Mouse (Mus musculus) CH12.LX (cell line): ENCODE data around the gene Tekt4. TPM values are rescaled to one million over a fixed set of nuclear protein-coding genes. Genes with fewer than 3 reads are reported as not detected.

Experiments
- polyA plus RNA-seq: library from polyadenylated mRNA; unstranded; fragments of >175 nt; gene quantifications from 2 replicates; pipeline ENCODE4 v1.2.1, GENCODE M21; 2012; ENCODE audit warnings: low read depth; ENCODE audit not compliant: insufficient read length
- total RNA-seq, 2 experiments: library from RNA; depleted of rRNA; stranded (reverse); fragments of 300-350 nt in 1 of 2; fragments of >200 nt in 1 of 2; gene quantifications; 2 replicates each; pipeline ENCODE4 v1.2.3; 2012 to 2014

Tekt4 gene
- total and polyA plus RNA-seq, 3 experiments = not detected

Other genes starting within 250 kb of the Tekt4 start
- 24.0 and 27.0 TPM in 2 replicates for gene Gnptg, start 214.5 kb upstream of the Tekt4 start, total RNA-seq (2012; rRNA removed)
- gene Gnptg, start 214.5 kb upstream of the Tekt4 start, total RNA-seq (2014; rRNA removed) = 20.7 and 22.1 TPM in 2 replicates
- gene Gnptg, start 214.5 kb upstream of the Tekt4 start, polyA plus RNA-seq = 24.5 and 28.0 TPM in 2 replicates
- 38.7 and 40.0 TPM in 2 replicates for gene Tsr3, start 214.4 kb upstream of the Tekt4 start, total RNA-seq (2012; rRNA removed)
- gene Tsr3, start 214.4 kb upstream of the Tekt4 start, total RNA-seq (2014; rRNA removed) = 38.3 and 40.8 TPM in 2 replicates
- gene Tsr3, start 214.4 kb upstream of the Tekt4 start, polyA plus RNA-seq = 42.3 and 52.8 TPM in 2 replicates
- 0.08 and 0.21 TPM in 2 replicates for gene Baiap3, start 198.3 kb upstream of the Tekt4 start, total RNA-seq (2012; rRNA removed)
- not detected in 2 replicates for gene Baiap3, start 198.3 kb upstream of the Tekt4 start, total RNA-seq (2014; rRNA removed)
- gene Baiap3, start 198.3 kb upstream of the Tekt4 start, polyA plus RNA-seq = 0.19 and 0.25 TPM in 2 replicates
- gene Ube2i, start 180.0 kb upstream of the Tekt4 start, total RNA-seq (2012; rRNA removed) = 356 and 455 TPM in 2 replicates
- gene Ube2i, start 180.0 kb upstream of the Tekt4 start, total RNA-seq (2014; rRNA removed) = 731 and 764 TPM in 2 replicates
- gene Ube2i, start 180.0 kb upstream of the Tekt4 start, polyA plus RNA-seq = 417 and 578 TPM in 2 replicates
- gene Prss34, start 156.2 kb upstream of the Tekt4 start, total RNA-seq (2012; rRNA removed) = 0.34 TPM in 1 of 2 replicates, not detected in the other
- gene Prss34, start 156.2 kb upstream of the Tekt4 start, total RNA-seq (2014; rRNA removed) = not detected in 2 replicates
- gene Prss34, start 156.2 kb upstream of the Tekt4 start, polyA plus RNA-seq = not detected in 2 replicates
- not detected in 2 replicates for gene Prss28, start 146.0 kb upstream of the Tekt4 start, total RNA-seq (2012; rRNA removed)
- not detected in 2 replicates for gene Prss28, start 146.0 kb upstream of the Tekt4 start, total RNA-seq (2014; rRNA removed)
- not detected in 2 replicates for gene Prss28, start 146.0 kb upstream of the Tekt4 start, polyA plus RNA-seq
- gene Prss29, start 136.0 kb upstream of the Tekt4 start, total RNA-seq (2012; rRNA removed) = not detected in 2 replicates
- not detected in 2 replicates for gene Prss29, start 136.0 kb upstream of the Tekt4 start, total RNA-seq (2014; rRNA removed)
- gene Prss29, start 136.0 kb upstream of the Tekt4 start, polyA plus RNA-seq = not detected in 2 replicates
- not detected in 2 replicates for gene Tpsab1, start 109.1 kb upstream of the Tekt4 start, total RNA-seq (2012; rRNA removed)
- gene Tpsab1, start 109.1 kb upstream of the Tekt4 start, total RNA-seq (2014; rRNA removed) = not detected in 2 replicates
- gene Tpsab1, start 109.1 kb upstream of the Tekt4 start, polyA plus RNA-seq = not detected in 2 replicates
- not detected in 2 replicates for gene Tpsb2, start 88.3 kb upstream of the Tekt4 start, total RNA-seq (2012; rRNA removed)
- not detected in 2 replicates for gene Tpsb2, start 88.3 kb upstream of the Tekt4 start, total RNA-seq (2014; rRNA removed)
- not detected in 2 replicates for gene Tpsb2, start 88.3 kb upstream of the Tekt4 start, polyA plus RNA-seq
- not detected in 2 replicates for gene Tpsg1, start 85.3 kb upstream of the Tekt4 start, total RNA-seq (2012; rRNA removed)
- not detected in 2 replicates for gene Tpsg1, start 85.3 kb upstream of the Tekt4 start, total RNA-seq (2014; rRNA removed)
- gene Tpsg1, start 85.3 kb upstream of the Tekt4 start, polyA plus RNA-seq = not detected in 2 replicates
- 0.21 TPM in 1 of 2 replicates, not detected in the other for gene Cacna1h, start 20.8 kb upstream of the Tekt4 start, total RNA-seq (2012; rRNA removed)
- gene Cacna1h, start 20.8 kb upstream of the Tekt4 start, total RNA-seq (2014; rRNA removed) = 0.04 and 0.08 TPM in 2 replicates
- gene Cacna1h, start 20.8 kb upstream of the Tekt4 start, polyA plus RNA-seq = 0.21 and 0.49 TPM in 2 replicates
- 0.17 and 0.38 TPM in 2 replicates for gene Sstr5, start 42.7 kb downstream of the Tekt4 start, total RNA-seq (2012; rRNA removed)
- 0.08 and 0.35 TPM in 2 replicates for gene Sstr5, start 42.7 kb downstream of the Tekt4 start, total RNA-seq (2014; rRNA removed)
- gene Sstr5, start 42.7 kb downstream of the Tekt4 start, polyA plus RNA-seq = 1.9 and 2.4 TPM in 2 replicates
- not detected in 2 replicates for gene Sox8, start 116.1 kb downstream of the Tekt4 start, total RNA-seq (2012; rRNA removed)
- not detected in 2 replicates for gene Sox8, start 116.1 kb downstream of the Tekt4 start, total RNA-seq (2014; rRNA removed)
- not detected in 2 replicates for gene Sox8, start 116.1 kb downstream of the Tekt4 start, polyA plus RNA-seq
- 17.3 and 26.9 TPM in 2 replicates for gene Lmf1, start 124.5 kb downstream of the Tekt4 start, total RNA-seq (2012; rRNA removed)
- 11.2 and 13.3 TPM in 2 replicates for gene Lmf1, start 124.5 kb downstream of the Tekt4 start, total RNA-seq (2014; rRNA removed)
- 12.1 and 15.2 TPM in 2 replicates for gene Lmf1, start 124.5 kb downstream of the Tekt4 start, polyA plus RNA-seq